Mouse (Mus musculus): ENCODE measurements around the gene Ccdc87.
A peak's percentile ranks its signal among the peaks of the same experiment; 100 is the strongest.

Ccdc87 gene

DNA sequence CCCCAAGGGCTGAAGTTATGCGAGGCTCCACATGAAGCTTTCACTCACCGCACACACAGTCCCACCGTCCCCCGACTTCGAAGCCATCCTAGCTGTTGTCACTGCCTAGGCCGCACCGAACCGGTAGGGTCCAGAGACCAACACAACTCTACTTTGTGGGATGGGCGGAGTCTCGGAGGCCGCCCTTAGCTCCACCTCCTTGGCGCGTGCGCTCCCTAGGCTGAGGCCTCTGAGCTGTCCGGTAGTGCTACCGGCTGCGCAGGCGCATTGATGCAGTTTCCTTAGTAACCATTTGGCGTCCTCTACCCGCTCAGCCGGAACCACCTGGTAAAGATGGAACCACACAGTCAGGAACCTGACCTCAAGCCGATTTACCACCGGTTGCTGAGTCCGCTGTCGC is at the start of gene Ccdc87, which contains the start of gene Ccs:
Gene Ccdc87 (plus strand): TSS at position 218 of the 400 bp plus-strand sequence.
Gene Ccs (minus strand): TSS at position 184 of the 400 bp plus-strand sequence.
- DNase-seq (ENCODE audit: low spot score): peak; percentile 97

DNA sequence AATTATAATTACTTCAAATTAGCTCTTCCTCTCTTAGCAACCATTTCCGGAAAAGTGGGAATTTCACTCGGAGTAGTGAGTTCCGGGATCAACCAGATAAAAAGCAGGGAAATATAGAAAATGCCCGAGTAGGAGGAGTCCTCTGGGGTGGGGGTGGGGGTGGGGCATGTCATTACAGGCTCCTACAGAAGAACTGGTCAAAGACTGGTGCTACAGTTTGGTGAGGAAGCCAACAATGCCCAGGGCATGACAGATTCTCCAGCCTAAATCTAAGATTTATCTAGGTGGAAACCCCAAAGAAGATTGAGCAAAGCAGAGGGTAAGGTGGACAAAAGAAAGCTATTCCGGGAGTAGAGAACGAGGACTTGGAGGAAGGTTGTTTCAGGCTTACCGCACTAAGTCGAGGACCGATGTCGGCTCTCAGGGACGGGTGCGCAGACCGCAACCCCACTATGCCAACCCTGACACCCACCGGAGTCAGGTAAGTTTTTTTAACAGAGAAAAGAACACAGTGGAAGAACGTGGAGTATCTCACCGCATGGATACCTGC is 45.8 kb upstream of the Ccdc87 start:
- no peak for DNase-seq (ENCODE audit: low spot score)

DNA sequence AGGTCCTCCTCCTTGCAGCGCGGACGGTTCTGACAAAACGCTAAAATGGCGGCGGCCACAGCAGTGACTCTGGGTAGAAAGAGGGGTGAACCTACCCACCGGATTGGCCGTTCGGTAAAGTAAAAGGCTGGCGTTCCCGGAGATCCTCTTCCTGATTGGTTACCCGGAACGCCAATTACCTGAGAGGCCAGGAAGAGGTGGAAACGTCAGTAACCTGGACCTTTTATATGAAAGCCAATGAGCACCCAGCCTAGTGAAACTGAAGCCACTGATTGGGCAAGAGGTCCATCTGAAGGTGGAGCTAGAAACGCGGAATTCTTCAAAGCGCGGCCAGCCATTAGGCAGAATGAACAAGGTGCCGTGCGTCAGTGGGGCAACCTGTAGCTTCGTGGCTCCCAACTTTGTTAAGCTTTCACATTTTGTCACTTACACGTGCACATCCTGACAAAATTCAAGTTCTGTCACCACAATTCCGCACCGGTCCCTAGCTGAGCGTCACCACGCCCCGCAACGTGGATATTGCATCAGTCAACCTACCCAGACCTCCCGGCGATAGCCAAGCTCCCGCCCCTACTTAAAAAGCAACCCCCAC is 45.2 kb upstream of the Ccdc87 start, which contains the start of gene Rbm4:
Gene Rbm4 (minus strand): TSS at position 71 of the 592 bp plus-strand sequence.
- peak; percentile 100 for DNase-seq (ENCODE audit: low spot score)

DNA sequence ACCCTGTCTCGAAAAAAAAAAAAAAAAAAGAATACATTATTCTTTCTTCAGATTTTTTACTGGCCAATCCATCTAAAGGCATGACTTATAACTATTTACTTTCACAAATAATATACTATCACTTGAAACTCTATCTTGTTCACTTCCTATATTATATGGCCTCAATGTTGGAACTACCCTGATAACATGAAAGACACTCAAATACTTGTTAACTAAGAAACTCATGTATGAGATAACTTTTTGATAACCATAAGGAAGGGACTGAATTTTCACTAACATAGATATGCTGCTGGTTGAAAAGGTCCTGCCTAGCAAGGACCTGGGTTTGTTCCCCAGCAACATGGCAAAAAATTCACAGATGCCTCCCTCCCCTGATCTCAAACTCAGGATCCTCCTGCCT is 43.2 kb upstream of the Ccdc87 start:
- no peak for DNase-seq (ENCODE audit: low spot score)

DNA sequence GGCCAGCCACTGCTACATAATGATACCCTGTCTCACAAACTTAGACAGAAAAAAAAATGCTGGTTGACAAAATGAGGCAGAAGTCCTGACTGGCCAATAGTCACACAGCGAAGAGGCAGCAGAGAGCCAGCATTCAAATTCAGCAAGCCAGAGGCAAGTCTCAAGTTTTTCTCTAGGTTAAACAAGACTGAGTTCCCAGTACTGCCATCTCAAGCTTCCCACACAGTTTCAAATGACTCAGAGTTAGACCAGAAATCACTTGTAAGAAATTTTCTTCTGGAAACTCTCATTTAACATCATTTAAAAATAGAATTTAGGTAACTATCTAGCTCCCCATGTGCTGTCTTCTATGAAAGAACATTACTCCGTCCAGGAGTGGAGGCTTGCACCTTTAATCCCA is 41.3 kb upstream of the Ccdc87 start:
- no peak for DNase-seq (ENCODE audit: low spot score)

DNA sequence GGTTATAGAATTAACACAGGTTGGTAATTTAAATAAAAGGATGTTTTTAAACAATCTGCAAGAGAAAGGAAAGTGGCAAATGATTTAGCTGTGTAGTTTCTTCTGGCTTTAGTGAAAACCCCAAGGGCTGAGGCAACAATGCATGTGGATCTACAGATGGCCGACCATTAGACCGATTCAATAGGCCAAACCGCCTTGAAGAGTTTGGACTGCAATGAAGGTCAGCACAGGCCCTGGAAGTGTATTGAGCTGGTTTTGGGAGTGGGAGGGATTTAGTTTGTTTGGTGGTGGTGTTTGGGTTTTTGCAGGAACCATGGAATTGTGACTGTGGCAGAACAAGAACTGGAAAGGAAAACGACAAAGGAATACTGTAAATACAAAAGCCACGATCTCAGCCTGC is 40.1 kb upstream of the Ccdc87 start:
- no peak for DNase-seq (ENCODE audit: low spot score)

DNA sequence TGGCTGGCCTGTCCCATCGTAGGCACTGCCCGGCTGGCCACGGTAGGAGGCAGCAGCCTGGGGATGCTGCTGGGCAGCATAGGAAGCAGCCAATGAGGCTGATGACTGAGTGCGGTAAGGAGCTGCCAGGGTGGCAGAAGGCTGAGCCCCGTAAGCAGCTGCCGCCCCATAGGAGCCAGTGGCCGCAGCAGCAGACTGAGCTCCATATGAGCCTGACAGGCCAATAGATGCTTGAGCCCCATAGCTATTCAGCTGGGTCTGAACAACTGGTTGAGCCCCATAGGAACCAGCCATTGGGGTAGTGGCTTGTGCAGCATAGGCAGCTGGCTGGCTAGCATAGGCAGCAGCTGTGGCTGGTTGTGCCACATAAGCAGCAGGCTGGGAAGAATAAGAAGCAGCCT is 36.5 kb upstream of the Ccdc87 start:
- DNase-seq (ENCODE audit: low spot score): no peak

DNA sequence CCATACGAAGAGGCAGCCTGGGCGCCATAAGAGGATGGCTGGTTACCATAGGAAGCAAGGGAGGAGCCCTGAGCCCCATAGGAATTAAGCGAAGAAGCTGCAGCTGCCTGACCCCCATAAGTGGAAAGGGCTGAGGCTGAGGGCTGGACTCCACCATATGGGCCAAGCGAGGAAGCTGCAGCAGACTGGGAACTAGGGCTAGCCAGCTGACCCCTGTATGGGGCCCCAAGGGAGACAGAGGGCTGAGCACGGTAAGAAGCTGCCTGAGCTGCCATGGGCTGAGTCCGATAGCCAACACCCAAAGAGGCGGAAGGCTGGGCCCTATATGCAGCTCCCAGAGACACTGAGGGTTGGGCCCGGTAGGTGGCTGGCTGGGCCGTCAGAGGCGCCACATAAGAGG is 35.9 kb upstream of the Ccdc87 start:
- no peak for DNase-seq (ENCODE audit: low spot score)

DNA sequence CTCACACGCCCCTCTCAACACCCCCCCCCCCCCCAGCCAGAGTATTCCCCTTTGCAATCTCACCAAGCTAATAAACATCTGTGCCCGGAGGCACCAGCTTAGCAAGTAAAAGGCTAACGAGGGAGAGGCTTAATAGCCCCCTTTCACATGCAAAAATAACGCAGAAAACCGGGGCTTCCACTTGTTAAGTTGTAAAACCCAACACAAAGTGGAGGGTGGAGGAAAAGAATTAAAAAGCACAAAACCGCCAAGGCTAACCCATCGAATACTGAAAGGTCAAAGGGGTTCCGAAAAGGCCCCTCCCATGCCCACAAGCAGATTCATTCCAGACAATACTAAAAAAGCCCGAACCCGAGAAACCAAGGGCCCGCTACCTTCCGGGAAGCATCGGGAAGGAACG is 28.9 kb upstream of the Ccdc87 start:
- DNase-seq (ENCODE audit: low spot score): peak; percentile 8

DNA sequence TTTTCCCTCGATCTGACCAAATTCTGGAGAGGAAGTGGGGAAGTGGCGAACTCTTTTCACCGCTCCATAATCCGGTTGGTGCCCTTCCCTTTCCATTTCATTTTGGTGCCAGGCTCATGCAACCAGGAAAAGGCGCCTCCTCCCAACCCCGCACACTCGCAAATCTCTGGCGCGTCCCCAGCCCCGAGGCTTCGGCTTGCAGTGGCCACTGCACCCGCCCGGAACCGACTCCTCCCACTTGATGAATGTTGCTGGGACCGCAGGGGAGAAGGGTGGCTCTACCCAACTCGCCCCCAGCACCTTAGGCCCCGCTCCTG is 28.5 kb upstream of the Ccdc87 start:
- DNase-seq (ENCODE audit: low spot score): no peak

DNA sequence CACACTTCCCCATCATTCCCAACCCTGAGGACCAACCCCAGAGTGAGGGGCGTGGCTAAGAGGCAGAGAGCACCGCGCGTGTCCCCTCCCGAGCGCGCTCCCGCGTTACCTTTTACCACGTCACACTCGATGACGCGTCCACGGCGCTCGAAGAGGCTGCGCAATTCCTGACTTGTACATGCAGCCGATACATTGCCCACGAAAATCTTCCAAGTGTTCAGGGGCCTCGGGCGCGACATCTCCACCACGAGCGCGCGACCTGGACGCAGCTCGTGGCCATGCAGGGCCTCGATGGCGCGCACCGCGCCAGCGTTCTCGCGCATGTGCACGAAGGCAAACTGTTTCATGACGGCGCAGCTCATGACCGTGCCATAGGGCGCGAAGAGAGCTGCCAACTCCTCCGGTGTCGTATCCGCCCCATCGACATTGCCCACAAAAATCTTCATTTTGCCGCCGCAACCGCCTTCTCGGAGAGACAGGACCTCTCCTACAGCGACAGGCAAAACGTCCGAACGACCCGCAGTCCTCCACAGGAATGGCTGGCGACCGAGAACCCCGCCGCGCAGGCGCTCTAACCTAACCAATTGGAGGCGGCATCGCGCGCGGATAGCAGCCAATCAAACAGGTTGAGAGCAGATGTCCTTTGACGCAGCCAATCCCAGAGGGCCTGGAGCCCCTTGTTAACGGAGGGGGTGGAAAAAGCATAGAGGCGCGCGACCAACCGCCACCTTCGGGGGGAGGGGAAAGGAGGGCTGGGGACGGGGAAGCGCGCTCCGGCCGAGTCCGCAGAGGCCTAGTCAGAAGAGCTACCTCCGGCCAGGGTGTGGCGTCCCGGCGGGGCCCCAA is 27.9 kb upstream of the Ccdc87 start, which contains the start of the genes Gm21992 and Rbm14:
Gene Gm21992 (minus strand): TSS at position 550 of the 846 bp plus-strand sequence.
Gene Rbm14 (minus strand): TSS at position 572 of the 846 bp plus-strand sequence.
- peak; percentile 99 for DNase-seq (ENCODE audit: low spot score)

DNA sequence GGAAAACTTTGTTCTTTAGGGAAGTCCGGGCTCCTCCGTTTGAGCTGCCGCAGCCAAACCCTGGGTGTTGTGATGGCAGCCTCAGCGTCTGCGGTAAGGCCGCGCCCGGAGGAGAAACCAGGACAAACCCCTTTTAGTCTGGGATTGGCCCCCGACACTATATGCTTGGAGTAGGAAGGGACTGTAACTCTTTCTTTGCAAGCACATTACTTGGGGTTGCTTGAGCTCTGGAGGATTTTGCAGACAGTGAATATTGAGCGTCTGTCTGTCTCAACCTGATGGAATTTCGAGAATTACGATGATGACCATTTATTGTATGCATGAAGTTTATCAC is 27.3 kb upstream of the Ccdc87 start:
- no peak for DNase-seq (ENCODE audit: low spot score)

DNA sequence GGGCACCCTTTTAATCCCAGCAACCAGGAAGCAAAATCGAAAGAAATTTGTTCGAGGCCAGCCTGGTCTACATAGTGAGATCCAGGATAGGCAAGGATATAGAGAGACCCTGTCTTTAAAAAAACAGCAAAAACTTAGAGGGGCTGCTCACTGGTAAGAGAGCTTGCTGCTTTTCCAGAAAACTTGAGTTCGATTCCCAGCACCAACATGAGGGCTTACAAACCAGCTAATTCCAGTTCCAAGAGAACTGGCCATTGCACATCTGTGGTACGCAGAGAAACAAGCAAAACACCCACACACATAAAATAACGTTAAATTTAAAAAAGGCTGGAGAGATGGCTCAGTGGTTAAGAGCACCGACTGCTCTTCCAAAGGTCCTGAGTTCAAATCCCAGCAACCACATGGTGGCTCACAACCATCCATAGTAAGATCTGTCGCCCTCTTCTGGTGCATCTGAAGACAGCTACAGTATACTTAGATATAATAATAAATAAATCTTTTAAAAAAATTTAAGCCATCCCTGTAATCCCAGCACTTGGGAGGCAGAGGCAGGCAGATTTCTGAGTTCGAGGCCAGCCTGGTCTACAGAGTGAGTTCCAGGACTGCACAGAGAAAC is 26.7 kb upstream of the Ccdc87 start:
- peak; percentile 4 for DNase-seq (ENCODE audit: low spot score)

DNA sequence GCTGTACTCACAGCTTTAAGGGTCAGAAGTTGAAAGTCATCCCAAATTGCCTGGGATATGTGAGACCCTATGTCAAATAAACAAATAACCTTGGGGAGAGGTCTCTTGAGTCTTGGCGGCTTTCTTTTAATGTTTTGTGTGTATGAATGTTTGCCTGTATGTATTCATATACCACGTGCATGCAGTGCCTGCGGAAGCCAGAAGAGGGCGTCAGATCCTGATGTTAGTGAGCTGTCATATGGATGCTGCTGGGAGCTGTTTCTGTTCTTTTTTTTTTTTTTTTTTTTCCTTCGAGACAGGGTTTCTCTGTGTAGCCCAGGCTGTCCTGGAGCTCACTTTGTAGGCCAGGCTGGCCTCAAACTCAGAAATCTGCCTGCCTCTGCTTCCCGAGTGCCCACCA is 26.2 kb upstream of the Ccdc87 start:
- DNase-seq (ENCODE audit: low spot score): peak; percentile 45

DNA sequence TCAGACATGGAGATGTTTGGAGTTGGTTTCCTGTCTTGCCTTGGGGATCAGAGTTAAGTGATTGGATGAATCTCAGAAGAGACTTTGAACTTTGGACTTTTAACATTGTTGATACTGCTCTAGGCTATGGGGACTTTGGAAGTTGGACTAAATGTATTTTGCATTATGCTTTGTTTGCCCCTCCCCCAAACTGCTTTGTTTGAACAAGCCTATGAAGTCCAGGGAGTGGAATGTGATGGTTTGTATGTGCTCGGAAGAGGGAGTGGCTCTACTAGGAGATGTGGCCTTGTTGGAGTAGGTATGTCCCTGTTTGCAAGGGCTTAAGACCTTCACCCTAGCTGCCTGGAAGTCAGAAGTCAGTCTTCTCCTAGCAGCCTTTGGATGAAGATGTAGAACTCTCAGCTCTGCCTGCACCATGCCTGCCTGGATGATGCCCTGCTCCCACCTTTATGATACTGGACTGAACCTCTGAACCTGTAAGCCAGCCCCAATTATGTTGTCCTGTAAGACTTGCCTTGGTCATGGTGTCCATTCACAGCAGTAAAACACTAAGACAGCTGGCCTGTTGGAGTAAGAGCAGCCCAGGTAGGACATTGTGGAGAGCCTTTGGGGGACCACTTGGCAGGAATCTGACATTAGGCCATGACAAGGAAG is 21.9 kb upstream of the Ccdc87 start:
- no peak for DNase-seq (ENCODE audit: low spot score)

DNA sequence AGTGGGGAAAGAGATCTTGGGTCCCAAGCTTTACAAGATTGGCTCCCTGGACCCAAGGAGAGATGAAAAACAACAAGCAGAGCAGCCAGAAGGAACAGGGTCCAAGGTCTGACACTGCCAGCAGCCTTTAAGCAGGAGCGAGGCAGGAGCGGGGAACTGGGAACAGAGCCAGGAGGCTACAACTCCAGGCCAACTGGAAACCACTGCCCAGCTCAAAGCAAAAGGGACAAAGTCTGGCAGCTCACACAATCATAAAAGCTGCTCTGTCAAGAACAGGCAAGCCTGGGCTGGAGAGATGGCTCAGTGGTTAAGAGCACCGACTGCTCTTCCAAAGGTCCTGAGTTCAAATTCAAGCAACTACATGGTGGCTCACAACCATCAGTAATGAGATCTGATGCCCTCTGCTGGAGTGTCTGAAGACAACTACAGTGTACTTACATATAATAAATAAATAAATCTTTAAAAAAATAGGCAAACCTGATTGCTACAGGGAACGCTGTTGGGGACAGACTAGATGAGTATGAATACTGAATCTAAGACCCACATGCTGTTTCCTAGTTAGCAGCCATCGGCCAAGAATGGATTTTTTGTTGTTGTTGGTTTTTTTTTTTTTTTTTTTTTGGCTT is 18.4 kb upstream of the Ccdc87 start:
- no peak for DNase-seq (ENCODE audit: low spot score)

DNA sequence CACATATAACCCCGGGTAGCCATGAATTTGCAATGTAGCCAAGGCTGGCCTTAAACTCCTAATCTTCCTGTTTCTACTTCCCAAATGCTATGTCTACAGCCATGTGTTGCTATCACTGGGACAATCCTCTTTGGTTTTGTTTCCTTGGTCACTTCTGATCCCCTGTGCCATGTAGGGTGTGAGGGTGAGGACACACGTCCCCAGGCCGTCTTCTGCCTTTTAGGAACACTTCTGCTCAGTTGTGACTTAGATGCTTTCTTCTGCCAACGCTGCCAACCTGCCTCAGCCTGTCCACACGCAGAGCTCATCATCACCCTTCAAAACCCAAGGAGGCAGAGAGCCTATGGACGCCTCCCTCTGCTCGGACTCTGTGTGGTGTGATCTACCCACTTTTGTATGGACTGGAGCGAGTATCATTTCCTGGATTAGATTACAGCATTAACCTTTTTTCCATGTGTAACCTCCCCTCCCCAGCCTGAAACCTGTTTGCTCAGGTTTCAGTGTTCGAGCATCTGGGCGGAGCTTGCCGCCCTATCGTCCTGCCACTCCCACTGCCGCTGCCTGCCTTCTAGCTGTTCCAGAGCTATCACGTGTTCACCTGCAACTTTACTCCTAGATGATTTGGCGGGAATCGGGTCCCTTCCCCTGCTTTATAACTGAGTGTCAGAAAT is 10.6 kb upstream of the Ccdc87 start:
- no peak for DNase-seq (ENCODE audit: low spot score)

DNA sequence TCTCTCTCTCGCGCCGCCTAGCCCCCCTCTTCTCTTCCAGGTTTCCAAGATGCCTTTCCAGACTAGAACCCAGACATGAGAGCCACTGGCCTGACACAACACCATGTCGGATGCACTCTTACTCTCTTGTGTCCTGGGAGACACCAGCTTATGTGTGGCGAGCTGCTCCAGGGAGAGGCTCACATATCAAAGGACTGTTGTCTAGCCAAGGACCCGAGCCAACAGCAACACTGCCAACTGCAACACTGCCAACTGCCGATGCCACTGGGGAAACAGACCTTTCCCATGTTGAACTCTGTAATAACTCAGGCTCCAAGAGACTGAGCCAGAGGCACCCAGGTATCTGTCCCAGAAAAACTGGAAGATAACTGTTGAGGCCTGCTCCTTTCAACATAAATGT is 10.0 kb upstream of the Ccdc87 start:
- no peak for DNase-seq (ENCODE audit: low spot score)

DNA sequence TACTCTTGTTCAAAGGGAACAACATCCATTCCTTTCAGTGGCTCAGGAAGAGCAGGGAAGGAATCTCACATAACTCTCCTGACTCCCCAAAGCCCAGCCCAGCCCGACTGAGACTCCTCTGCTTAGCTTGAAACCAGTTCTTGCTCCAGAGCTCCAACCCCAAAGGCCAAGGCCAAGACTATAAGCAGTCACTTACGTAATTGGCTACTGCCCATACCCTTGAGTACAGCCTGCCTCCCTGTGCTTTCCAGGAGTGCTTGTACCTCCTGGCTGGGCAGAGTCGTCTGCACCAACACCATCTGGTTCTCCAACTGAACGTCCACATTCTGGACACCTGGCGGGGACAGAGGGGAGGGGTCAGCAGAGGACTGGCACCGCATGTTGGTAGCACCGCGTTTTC is 5.2 kb upstream of the Ccdc87 start:
- no peak for DNase-seq (ENCODE audit: low spot score)

DNA sequence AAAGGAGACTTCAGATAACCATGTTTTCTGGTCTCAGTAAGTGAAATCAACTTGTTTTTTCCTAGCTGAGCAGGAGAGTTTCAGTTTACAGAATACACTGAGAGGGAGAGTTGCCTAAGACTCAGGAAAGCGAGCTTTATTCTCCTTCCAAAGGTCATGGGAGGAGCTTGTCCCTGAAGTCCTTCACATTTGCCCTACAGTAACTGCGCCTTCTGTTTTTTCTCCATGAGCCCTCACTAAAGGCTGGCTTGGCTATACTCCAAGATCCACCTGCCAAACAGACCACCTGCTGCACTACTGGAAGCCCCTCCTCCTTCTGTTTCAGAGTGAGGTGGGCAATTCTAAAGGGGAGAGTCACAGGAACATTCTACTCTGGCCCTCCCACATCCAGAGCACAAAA is 3.1 kb upstream of the Ccdc87 start:
- DNase-seq (ENCODE audit: low spot score): no peak

DNA sequence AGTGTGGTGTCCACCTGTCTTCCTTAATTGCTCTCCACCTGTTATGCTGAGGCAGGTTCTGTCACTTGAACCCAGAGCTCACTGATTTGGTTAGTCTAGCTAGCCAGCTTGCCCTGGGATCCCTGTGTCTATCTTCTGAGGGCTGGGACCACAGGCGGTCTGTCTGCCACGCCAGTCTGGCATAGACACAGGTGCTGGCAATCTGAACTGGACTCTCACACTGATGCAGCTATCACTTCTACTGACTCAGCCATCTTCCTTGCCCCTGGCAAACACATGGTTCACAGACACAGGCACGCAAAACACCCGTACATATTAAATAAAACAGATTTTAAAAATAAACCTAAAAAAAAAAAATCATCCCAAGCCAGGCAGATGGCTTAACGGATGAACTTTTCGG is 2.1 kb upstream of the Ccdc87 start:
- no peak for DNase-seq (ENCODE audit: low spot score)

Data from embryo, embryonic 10.5 days (tissue).